Mouse (Mus musculus) thymus, adult 2 months (tissue): Measurements from ENCODE around the gene Shisa6.

Source experiments
- CTCF ChIP-seq: fragments of 200-500 bp; IDR thresholded peaks from 2 replicates; pipeline ENCODE4 v1.5.1; 2012; ENCODE audit warnings: mild to moderate bottlenecking, control low read depth, low read length, moderate library complexity, borderline replicate concordance; ENCODE audit not compliant: control insufficient read depth, poor library complexity, insufficient read depth; ENCODE audit errors: extremely low read depth
- POLR2A ChIP-seq: fragments of 200-500 bp; IDR thresholded peaks from 2 replicates; pipeline ENCODE4 v1.6.1; 2012; ENCODE audit warnings: mild to moderate bottlenecking, low read length, control low read depth, moderate library complexity; ENCODE audit not compliant: control insufficient read depth, poor library complexity, insufficient read depth; ENCODE audit errors: extremely low read depth

DNA sequence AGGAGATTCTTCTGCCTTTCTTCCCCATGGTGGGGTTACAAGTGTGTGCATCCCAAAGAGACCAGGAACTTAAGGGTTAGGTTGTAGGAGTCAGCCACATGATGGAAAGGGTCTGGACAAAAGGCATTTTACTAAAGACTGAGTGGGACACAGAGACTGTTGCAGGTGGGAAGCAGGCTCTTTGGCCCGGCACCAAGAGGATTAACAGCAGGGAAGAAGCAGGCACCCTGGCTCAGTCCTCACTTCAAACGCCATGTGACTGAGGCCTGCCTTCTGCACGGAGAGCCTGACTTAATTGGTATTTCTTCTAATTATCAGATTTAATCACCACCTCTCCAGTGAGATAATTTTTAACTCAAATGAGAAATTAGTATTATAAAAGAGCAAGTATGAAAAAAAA lies 258.7 kb downstream of the Shisa6 start:
- TF ChIP-seq POLR2A (no peak), CTCF (no peak)
